Mouse (Mus musculus) cerebellum, adult 2 months (tissue): ENCODE measurements around the gene Them5. TPM values are rescaled to one million over a fixed set of nuclear protein-coding genes. Genes with fewer than 3 reads are reported as not detected.

ENCODE experiments used
- DNase-seq, 2 experiments: peaks; one replicate each; pipeline ENCODE4 v3.0.0; 2021
- H3K27ac ChIP-seq: fragments of 200-500 bp; 2 replicates; pipeline ENCODE4 v1.5.1; 2012; ENCODE audit warnings: low read length, control low read depth, inconsistent platforms; ENCODE audit not compliant: insufficient read depth
- H3K27me3 ChIP-seq: fragments of 200-500 bp; 2 replicates; pipeline ENCODE4 v1.6.1; 2012; ENCODE audit warnings: inconsistent platforms, mild to moderate bottlenecking, low read length, moderate library complexity; ENCODE audit not compliant: control insufficient read depth, insufficient read depth
- H3K4me1 ChIP-seq: fragments of 200-500 bp; 2 replicates; pipeline ENCODE4 v1.6.1; 2011; ENCODE audit warnings: low read length; ENCODE audit not compliant: control insufficient read depth, insufficient read depth
- H3K4me3 ChIP-seq: fragments of 200-500 bp; replicated peaks from 2 replicates; pipeline ENCODE3; 2011; ENCODE audit warnings: mild to moderate bottlenecking, low read depth, low read length, control low read depth; ENCODE audit not compliant: insufficient read depth
- CTCF ChIP-seq: fragments of 200-500 bp; IDR thresholded peaks from 2 replicates; pipeline ENCODE4 v1.5.1; 2011; ENCODE audit warnings: low read depth, mild to moderate bottlenecking, control low read depth, low read length, moderate library complexity, borderline replicate concordance; ENCODE audit not compliant: insufficient read depth
- POLR2A ChIP-seq: fragments of 200-500 bp; IDR thresholded peaks from 2 replicates; pipeline ENCODE4 v1.6.1; 2011; ENCODE audit warnings: low read length, control low read depth, borderline replicate concordance; ENCODE audit not compliant: insufficient read depth
- WGBS: fragments of 180-500 bp; shearing (Covaris S2); methylation state at CpG from one replicate; pipeline ENCODE4 v1.1.7; 2018; 5-methylcytosine and 5-hydroxymethylcytosine counted together
- polyA plus RNA-seq: library from polyadenylated mRNA; depleted of rRNA; stranded (reverse); fragments of >200 nt; gene quantifications from 2 replicates; pipeline ENCODE4 v1.2.3, GENCODE M21; 2012; rRNA removed

Gene Them5
- polyA plus RNA-seq, result not detected in 2 replicates

DNA sequence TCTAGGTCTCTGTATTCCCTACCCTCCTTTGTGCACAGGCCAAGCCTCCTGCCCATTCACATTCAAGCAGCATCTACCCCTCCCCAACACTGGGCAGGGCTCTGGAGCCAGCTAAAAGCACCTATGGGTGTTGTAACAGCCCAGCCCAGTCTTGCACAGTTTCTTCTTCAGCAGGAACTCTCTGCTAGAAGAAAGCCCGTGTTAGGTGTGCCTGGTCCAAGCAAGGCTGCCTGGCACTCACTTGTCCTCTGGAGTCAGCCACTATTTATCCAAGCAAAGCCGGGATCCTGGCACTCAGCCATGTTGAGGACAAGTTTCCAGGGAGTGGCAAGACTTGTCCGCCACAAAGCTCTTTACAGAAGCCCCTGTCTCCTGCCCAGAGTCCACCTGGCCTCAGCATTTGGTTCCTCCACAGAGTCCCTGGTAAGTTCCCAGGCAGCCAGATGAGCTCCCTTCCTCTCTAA lies at the start of gene Them5:
Them5 (plus strand) TSS at position 141 of the 464 bp plus-strand sequence.
- TF ChIP-seq CTCF, result no peak
- TF ChIP-seq POLR2A, result no peak
- no peak for DNase-seq
- WGBS, result 12% methylated on average over 3 of the region's 3 CpGs
- H3K27me3 ChIP-seq, result no peaks in the 10 kb centered on the region
- H3K4me3 ChIP-seq, result no peak within 1 kb of the TSS
- no peak within 1 kb of the TSS for H3K27ac ChIP-seq
- H3K4me1 ChIP-seq, result no peaks in the 10 kb centered on the region

- Histone ChIP-seq H3K27me3 (no peaks in the 10 kb centered on the region), H3K27ac (no peak overlapping the region), H3K4me1 (no peaks in the 10 kb centered on the region), H3K4me3 (no peak overlapping the region)
- DNase-seq, result no peak
- 88% methylated on average over 1 of the region's 1 CpGs for WGBS
- no peak for TF ChIP-seq CTCF
- no peak for TF ChIP-seq POLR2A
These were observed 36.4 kb upstream of the Them5 start for GRCm38 (mm10) chr3:94305457-94305856.

- DNase-seq, result no peak
- Histone ChIP-seq H3K4me3 (no peak overlapping the region), H3K4me1 (no peaks in the 10 kb centered on the region), H3K27me3 (no peaks in the 10 kb centered on the region), H3K27ac (no peak overlapping the region)
- no peak for TF ChIP-seq CTCF
- TF ChIP-seq POLR2A, result no peak
These were observed 34.9 kb upstream of the Them5 start for GRCm38 (mm10) chr3:94306975-94307374.

DNA sequence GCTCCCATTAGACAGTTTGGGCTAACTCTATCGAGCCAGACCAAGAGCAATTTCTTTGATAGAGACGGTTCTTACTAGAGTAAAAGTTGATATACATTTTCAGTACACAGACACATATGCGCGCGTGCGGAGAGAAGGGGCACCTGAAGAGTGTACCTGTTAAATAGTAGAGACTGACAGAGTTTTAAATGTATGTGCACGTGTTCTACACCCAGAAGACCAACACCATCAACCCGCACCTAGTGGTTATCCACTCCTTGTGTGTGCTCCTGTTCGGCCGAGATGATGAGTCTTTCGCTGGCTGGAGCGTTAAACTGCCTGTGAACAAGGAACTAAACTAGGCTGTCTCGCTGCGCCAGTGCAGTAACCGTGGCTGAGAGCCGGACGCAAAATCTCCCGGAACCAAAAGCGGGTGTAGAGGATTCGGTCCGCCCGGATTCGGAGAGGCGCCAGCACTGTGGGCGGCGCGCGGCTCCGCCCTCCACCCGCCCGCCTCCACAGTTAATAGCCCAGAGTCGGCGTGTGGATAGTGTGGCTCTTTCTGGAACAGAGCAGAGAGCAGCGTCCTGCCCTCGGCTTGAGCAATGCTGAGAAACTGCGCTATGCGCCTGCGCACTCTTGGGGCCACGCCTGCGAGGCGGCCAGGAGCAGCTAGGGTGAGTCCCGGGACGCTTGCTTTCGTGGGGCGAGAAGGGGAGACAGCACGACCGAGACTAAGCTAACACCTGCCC lies 32.1 kb upstream of the Them5 start, which contains the start of gene Them4:
Them4 (plus strand) TSS at position 457 of the 731 bp plus-strand sequence.
- 2% methylated on average over 47 of the region's 47 CpGs for WGBS
- DNase-seq, result peak; percentile 96 to 98
- TF ChIP-seq CTCF (no peak), POLR2A (peak; percentile 93)
- H3K27ac ChIP-seq, result peak within 1 kb of the TSS; percentile 44
- H3K4me1 ChIP-seq, result no peaks in the 10 kb centered on the region
- peak within 1 kb of the TSS; percentile 80 for H3K4me3 ChIP-seq
- H3K27me3 ChIP-seq, result no peaks in the 10 kb centered on the region

GRCm38 (mm10) chr3:94310491-94310890 lies 31.4 kb upstream of the Them5 start:
- Histone ChIP-seq H3K4me3 (peak overlapping the region; percentile 80), H3K4me1 (no peaks in the 10 kb centered on the region), H3K27ac (peak overlapping the region; percentile 44), H3K27me3 (no peaks in the 10 kb centered on the region)
- WGBS, result 29% methylated on average over 7 of the region's 7 CpGs
- TF ChIP-seq POLR2A (no peak), CTCF (no peak)
- peak in 1 of 2 experiments; percentile 16 for DNase-seq

- Histone ChIP-seq H3K4me3 (no peak overlapping the region), H3K27ac (no peak overlapping the region), H3K4me1 (no peaks in the 10 kb centered on the region), H3K27me3 (no peaks in the 10 kb centered on the region)
- TF ChIP-seq CTCF, result no peak
- TF ChIP-seq POLR2A, result no peak
- 55% methylated on average over 6 of the region's 6 CpGs for WGBS
- DNase-seq, result no peak
These were observed 31.0 kb upstream of the Them5 start for GRCm38 (mm10) chr3:94310911-94311310.

DNA sequence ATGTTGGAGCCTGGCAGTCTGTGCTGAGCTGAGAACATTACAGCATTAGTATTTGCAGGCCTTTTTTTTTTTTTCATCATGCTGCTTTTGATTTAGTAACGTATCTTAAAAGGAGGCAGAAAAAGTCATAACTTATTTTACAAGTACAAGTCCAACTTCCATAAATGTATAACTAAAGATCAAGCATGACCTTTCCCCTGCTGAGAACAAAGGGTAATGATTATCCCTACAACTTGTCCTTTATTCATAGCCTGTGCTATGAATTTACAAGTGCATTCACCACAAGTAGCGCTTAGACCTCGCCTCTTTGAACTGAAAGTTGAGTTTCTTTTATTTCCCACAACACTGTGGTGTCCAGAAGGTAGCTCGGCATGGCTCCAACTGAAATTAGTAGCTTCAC lies 30.5 kb upstream of the Them5 start:
- H3K4me1 ChIP-seq, result no peaks in the 10 kb centered on the region
- peak in 1 of 2 experiments; percentile 16 for DNase-seq
- TF ChIP-seq POLR2A (no peak), CTCF (no peak)
- H3K27me3 ChIP-seq, result no peaks in the 10 kb centered on the region
- no peak overlapping the region for H3K4me3 ChIP-seq
- 42% methylated on average over 4 of the region's 4 CpGs for WGBS
- no peak overlapping the region for H3K27ac ChIP-seq

- DNase-seq, result no peak
- Histone ChIP-seq H3K27ac (no peak overlapping the region), H3K27me3 (no peaks in the 10 kb centered on the region), H3K4me3 (no peak overlapping the region), H3K4me1 (no peaks in the 10 kb centered on the region)
- no peak for TF ChIP-seq POLR2A
- TF ChIP-seq CTCF, result peak; percentile 29; the same call in 1 of the 2 replicates
- WGBS, result 51% methylated on average over 3 of the region's 3 CpGs
These were observed 13.2 kb upstream of the Them5 start for GRCm38 (mm10) chr3:94328681-94329080.

DNA sequence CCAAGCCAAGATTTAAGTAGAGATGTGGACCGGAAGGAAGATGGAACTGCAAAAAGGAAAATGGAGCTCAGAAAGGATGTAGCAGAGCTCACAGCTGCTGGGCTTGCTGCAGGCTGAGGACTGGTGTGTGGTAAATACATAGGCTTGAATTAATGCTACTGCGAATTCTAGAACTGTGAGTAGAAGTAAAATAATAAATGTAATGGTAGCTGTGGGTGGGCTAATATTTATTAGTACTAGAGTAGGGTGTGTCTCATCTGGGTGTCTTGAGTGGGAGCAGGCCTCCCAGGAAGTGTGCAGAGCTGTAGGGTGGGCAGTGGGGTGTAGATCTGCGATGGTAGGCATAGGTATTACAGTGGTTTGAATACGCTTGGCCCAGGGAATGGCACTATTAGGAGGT lies 7.5 kb upstream of the Them5 start:
- Histone ChIP-seq H3K27ac (no peak overlapping the region), H3K4me1 (no peaks in the 10 kb centered on the region), H3K4me3 (no peak overlapping the region), H3K27me3 (no peaks in the 10 kb centered on the region)
- TF ChIP-seq POLR2A (no peak), CTCF (no peak)
- WGBS, result 92% methylated on average over 4 of the region's 4 CpGs
- no peak for DNase-seq
